ENCODE assay signal across 8 mouse cellular contexts in the genomic region with DNA sequence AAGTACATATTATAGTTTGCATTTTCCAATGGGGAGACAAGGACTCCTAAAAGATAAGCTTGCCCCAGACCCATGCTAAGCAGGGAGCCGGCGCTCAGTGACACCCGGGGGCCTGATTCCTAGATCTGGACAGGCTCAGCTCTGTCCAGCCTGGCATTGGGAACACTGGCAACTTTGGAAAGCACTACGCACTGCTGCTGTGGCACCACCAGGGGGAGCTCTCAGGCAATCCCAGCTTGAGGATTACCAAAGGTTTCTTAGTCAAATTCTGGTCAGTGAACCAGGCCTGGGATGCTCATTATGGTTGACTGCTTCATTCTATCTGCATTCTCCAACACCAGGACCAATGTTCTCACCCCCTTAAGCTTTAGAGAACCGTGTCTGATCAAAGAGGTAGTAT. TPM values are rescaled to one million over a fixed set of nuclear protein-coding genes. Genes with fewer than 3 reads are reported as not detected.
DNase-seq lines count a peak whose midpoint lies in the region; ATAC-seq lines count a peak whose summit lies in the region.
"Had no signal": no experiment of that assay in that cellular context is flagged by ENCODE, and none has a peak within 500 bp of the region (broad histone marks: within the 10 kb centered on the region; RNA-seq: fewer than 3 reads in every experiment).

No protein-coding gene starts in this region.

- no peaks in the 10 kb centered on the region for H3K9me3 ChIP-seq in midbrain, embryonic 14.5 days (ENCODE audit: control insufficient read depth, low read length)
- H3K9me3 ChIP-seq in midbrain, embryonic 13.5 days = no peaks in the 10 kb centered on the region
- H3K9me3 ChIP-seq in neural tube, embryonic 11.5 days (ENCODE audit: control insufficient read depth, low read length) = no peaks in the 10 kb centered on the region

- no peak overlapping the region for H3K9ac ChIP-seq in midbrain, embryonic 14.5 days (replicated peaks; ENCODE audit: low read length)
- no peak overlapping the region for H3K9ac ChIP-seq in midbrain, embryonic 13.5 days (replicated peaks)
- no peak overlapping the region for H3K9ac ChIP-seq in neural tube, embryonic 11.5 days (ENCODE audit: low read length)

- no peaks in the 10 kb centered on the region for H3K27me3 ChIP-seq in midbrain, embryonic 14.5 days (ENCODE audit: control insufficient read depth, insufficient read depth, low read length)
- H3K27me3 ChIP-seq in midbrain, embryonic 13.5 days = no peaks in the 10 kb centered on the region
- H3K27me3 ChIP-seq in neural tube, embryonic 11.5 days (ENCODE audit: control insufficient read depth, insufficient read depth, low read length) = no peaks in the 10 kb centered on the region

- H3K36me3 ChIP-seq in midbrain, embryonic 14.5 days (ENCODE audit: control insufficient read depth, insufficient read depth, low read length) = peaks cover 56% of the 10 kb centered on the region
- peaks cover 51% of the 10 kb centered on the region for H3K36me3 ChIP-seq in midbrain, embryonic 13.5 days
- H3K36me3 ChIP-seq in neural tube, embryonic 11.5 days (ENCODE audit: control insufficient read depth, insufficient read depth, low read length) = peaks cover 11% of the 10 kb centered on the region

- no peak overlapping the region for H3K4me2 ChIP-seq in midbrain, embryonic 14.5 days (ENCODE audit: low read length)
- H3K4me2 ChIP-seq in midbrain, embryonic 13.5 days (replicated peaks) = no peak overlapping the region
- H3K4me2 ChIP-seq in neural tube, embryonic 11.5 days (ENCODE audit: low read depth) = no peak overlapping the region

- no peak overlapping the region for H3K27ac ChIP-seq in midbrain, embryonic 14.5 days (replicated peaks; ENCODE audit: low read depth, low read length)
- H3K27ac ChIP-seq in midbrain, embryonic 13.5 days = no peak overlapping the region; the same call in 1 of the 2 replicates
- no peak overlapping the region for H3K27ac ChIP-seq in neural tube, embryonic 11.5 days (ENCODE audit: low read depth, low read length)

- H3K4me3 ChIP-seq in midbrain, embryonic 14.5 days (replicated peaks; ENCODE audit: low read depth, low read length) = no peak overlapping the region
- H3K4me3 ChIP-seq in midbrain, embryonic 13.5 days (replicated peaks) = no peak overlapping the region
- H3K4me3 ChIP-seq in neural tube, embryonic 11.5 days (ENCODE audit: low read depth, low read length) = no peak overlapping the region
- H3K4me3 ChIP-seq: myocyte had no signal

- WGBS in midbrain, embryonic 14.5 days = 35% methylated on average over 5 of the region's 5 CpGs
- WGBS in midbrain, embryonic 13.5 days = 34% methylated on average over 5 of the region's 5 CpGs
- 34% methylated on average over 5 of the region's 5 CpGs for WGBS in neural tube, embryonic 11.5 days

- no peaks in the 10 kb centered on the region for H3K4me1 ChIP-seq in midbrain, embryonic 14.5 days (ENCODE audit: control insufficient read depth, insufficient read depth, low read length)
- H3K4me1 ChIP-seq in midbrain, embryonic 13.5 days (replicated peaks) = peaks cover 21% of the 10 kb centered on the region
- no peaks in the 10 kb centered on the region for H3K4me1 ChIP-seq in neural tube, embryonic 11.5 days (ENCODE audit: control insufficient read depth, insufficient read depth, low read length)

- no peak for ATAC-seq in midbrain, embryonic 14.5 days (ENCODE audit: low FRiP score, low TSS enrichment)
- ATAC-seq in midbrain, embryonic 13.5 days = no peak
- ATAC-seq in neural tube, embryonic 11.5 days (ENCODE audit: insufficient read depth, low FRiP score, low TSS enrichment) = no peak

- peak; percentile 78 for DNase-seq in midbrain, embryonic 14.5 days
- DNase-seq in R1 (ENCODE audit: low read depth, low spot score) = peak; percentile 75
- DNase-seq in cerebellum, adult 11-12 months = peak; percentile 79
- DNase-seq in gastrocnemius, postnatal 10 days = peak; percentile 82
- peak; percentile 56 to 58 for DNase-seq in left cerebral cortex, postnatal 36 days (ENCODE audit: low spot score in 2 of 2)
- peak; percentile 65 for DNase-seq in neural tube, embryonic 11.5 days (ENCODE audit: low spot score)

- intact Hi-C loops in left cerebral cortex, postnatal 36 days (cut with DNase I) = loop anchor here (5.0 kb wide), 1 partner anchor 41 kb away; no protein-coding TSS in a partner anchor

RNA-seq across cellular contexts. Expression of a gene that starts 21.7 kb away (rescaled TPM):
- polyA plus RNA-seq in midbrain, embryonic 14.5 days (2014; fragmentation: Nextera tagmentation; extraction: Ambion mirVana) = 36.1 and 41.1 TPM in 2 replicates
- polyA plus RNA-seq in midbrain, embryonic 13.5 days (2015; fragmentation: Nextera tagmentation; extraction: Ambion mirVana) = 50.0 and 53.1 TPM in 2 replicates
- 10 to 100 TPM; 17.0 to 17.8 TPM for total RNA-seq in gastrocnemius, postnatal 10 days (2021)
- 10 to 100 TPM; 30.5 to 36.2 TPM for total RNA-seq in left cerebral cortex, postnatal 36 days (2021)
- polyA plus RNA-seq in neural tube, embryonic 11.5 days (2014; fragmentation: Nextera tagmentation; extraction: Ambion mirVana) = 15.2 and 16.8 TPM in 2 replicates

RNA-seq across cellular contexts. Expression of a gene that starts 21.8 kb away (rescaled TPM):
- 12.2 and 13.3 TPM in 2 replicates for polyA plus RNA-seq in midbrain, embryonic 14.5 days (2014; fragmentation: Nextera tagmentation; extraction: Ambion mirVana)
- polyA plus RNA-seq in midbrain, embryonic 13.5 days (2015; fragmentation: Nextera tagmentation; extraction: Ambion mirVana) = 17.6 and 18.1 TPM in 2 replicates
- under 1 TPM in 1 of 2 experiments, not detected in 1; 0.31 TPM for total RNA-seq in gastrocnemius, postnatal 10 days (2021)
- 1 to 10 TPM; 1.1 to 1.3 TPM for total RNA-seq in left cerebral cortex, postnatal 36 days (2021)
- 14.8 and 15.3 TPM in 2 replicates for polyA plus RNA-seq in neural tube, embryonic 11.5 days (2014; fragmentation: Nextera tagmentation; extraction: Ambion mirVana)
